Mouse (Mus musculus): ENCODE data around the gene Setd4. TPM values are rescaled to one million over a fixed set of nuclear protein-coding genes. Genes with fewer than 3 reads are reported as not detected.

The Setd4 gene
- polyA plus RNA-seq, 1 experiment from 2014 or later = 12.5 TPM

DNA sequence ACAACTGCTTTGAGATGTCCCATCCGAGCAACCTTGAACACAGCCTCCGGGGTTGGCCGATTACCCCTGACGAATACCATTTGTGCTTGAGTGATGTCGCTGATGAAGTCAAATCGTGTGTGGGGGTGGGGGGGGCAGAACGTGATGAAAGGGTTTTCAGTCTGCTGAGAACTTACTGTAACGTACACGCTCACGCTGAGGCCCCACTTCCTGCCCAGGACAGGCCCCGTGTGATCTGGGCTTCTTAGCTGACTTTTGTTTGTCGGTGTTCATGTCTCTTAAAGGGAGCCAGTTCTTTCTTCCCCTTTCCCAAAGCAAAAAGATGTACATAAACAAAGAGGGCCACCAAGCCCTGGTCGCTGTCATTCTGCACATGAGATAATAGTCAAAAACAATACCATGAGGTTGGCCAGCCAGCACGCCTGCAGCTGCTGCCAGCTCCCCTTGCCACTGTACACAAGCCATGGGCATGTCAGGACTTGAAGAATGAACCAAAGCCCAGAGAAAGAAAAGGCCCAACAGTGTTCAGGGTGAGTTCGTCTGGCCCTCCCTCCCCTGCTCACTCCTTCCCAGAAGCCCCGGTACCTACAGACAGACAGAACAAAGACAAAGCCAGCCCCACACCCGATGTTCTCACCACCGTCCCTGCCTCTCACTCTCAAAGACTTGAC lies 29.2 kb downstream of the Setd4 start:
- no peak for ATAC-seq (replicated peaks; ENCODE audit: low FRiP score, low read depth)

DNA sequence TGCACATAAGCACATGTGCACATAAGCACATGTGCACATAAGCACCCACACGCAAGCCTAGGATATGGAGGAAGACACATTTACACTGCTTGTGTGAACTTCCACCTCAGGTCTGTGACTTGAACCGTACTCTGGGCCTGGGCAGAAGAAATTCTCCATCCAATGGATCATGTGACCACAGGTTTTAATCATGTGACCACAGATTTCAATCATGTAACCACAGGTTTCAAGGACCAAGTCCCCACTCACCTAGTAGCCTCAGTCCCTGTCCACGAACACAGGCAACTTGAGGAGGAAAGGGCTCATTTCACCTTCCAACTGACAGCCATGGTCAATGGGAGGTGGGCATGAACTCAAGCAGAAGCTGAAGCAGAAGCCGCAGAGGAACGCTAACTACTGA lies 30.4 kb downstream of the Setd4 start:
- no peaks in the 10 kb centered on the region for H3K36me3 ChIP-seq (ENCODE audit: insufficient read depth, low read length)
- WGBS = 93% methylated on average over 5 of the region's 5 CpGs
- no peaks in the 10 kb centered on the region for H3K27me3 ChIP-seq (ENCODE audit: insufficient read depth, low read length)
- H3K4me3 ChIP-seq (replicated peaks; ENCODE audit: low read depth, low read length) = no peak overlapping the region
- H3K4me2 ChIP-seq (ENCODE audit: low read length) = no peak overlapping the region
- no peaks in the 10 kb centered on the region for H3K9me3 ChIP-seq (replicated peaks; ENCODE audit: low read length)
- TF ChIP-seq CTCF (IDR thresholded peaks at IDR 0.05; ENCODE audit: low read depth) = no peak
- ATAC-seq (replicated peaks; ENCODE audit: low FRiP score, low read depth) = no peak
- 0 out of 2 replicates have a peak, but pooled peaks cover 5% of the 10 kb centered on the region for H3K4me1 ChIP-seq (replicated peaks; ENCODE audit: insufficient read depth, low read length)
- H3K9ac ChIP-seq (ENCODE audit: low read depth, low read length) = no peak overlapping the region
- DNase-seq (ENCODE audit: low spot score) = no peak
- H3K27ac ChIP-seq = no peak overlapping the region

More for the DNA sequence above, 29.2 kb downstream of the Setd4 start:
- Histone ChIP-seq H3K9me3 (replicated peaks; ENCODE audit: low read length) (no peaks in the 10 kb centered on the region), H3K9ac (ENCODE audit: low read depth, low read length) (no peak overlapping the region), H3K36me3 (ENCODE audit: insufficient read depth, low read length) (no peaks in the 10 kb centered on the region), H3K27me3 (ENCODE audit: insufficient read depth, low read length) (no peaks in the 10 kb centered on the region), H3K4me3 (replicated peaks; ENCODE audit: low read depth, low read length) (no peak overlapping the region), H3K4me2 (ENCODE audit: low read length) (no peak overlapping the region), H3K27ac (no peak overlapping the region), H3K4me1 (replicated peaks; ENCODE audit: insufficient read depth, low read length) (0 out of 2 replicates have a peak, but pooled peaks cover 5% of the 10 kb centered on the region)
- no peak for DNase-seq (ENCODE audit: low spot score)
- no peak for TF ChIP-seq CTCF (IDR thresholded peaks at IDR 0.05; ENCODE audit: low read depth)
- 28% methylated on average over 18 of the region's 18 CpGs for WGBS

GRCm38 (mm10) chr16:93572383-93572782 lies 31.5 kb downstream of the Setd4 start:
- no peak for ATAC-seq (replicated peaks; ENCODE audit: low FRiP score, low read depth)
- Histone ChIP-seq H3K36me3 (ENCODE audit: insufficient read depth, low read length) (no peaks in the 10 kb centered on the region), H3K9ac (ENCODE audit: low read depth, low read length) (no peak overlapping the region), H3K27me3 (ENCODE audit: insufficient read depth, low read length) (no peaks in the 10 kb centered on the region), H3K27ac (no peak overlapping the region), H3K4me1 (replicated peaks; ENCODE audit: insufficient read depth, low read length) (0 out of 2 replicates have a peak, but pooled peaks cover 5% of the 10 kb centered on the region), H3K4me3 (replicated peaks; ENCODE audit: low read depth, low read length) (no peak overlapping the region), H3K4me2 (ENCODE audit: low read length) (no peak overlapping the region), H3K9me3 (replicated peaks; ENCODE audit: low read length) (no peaks in the 10 kb centered on the region)
- WGBS = 91% methylated on average over 6 of the region's 6 CpGs
- no peak for TF ChIP-seq CTCF (IDR thresholded peaks at IDR 0.05; ENCODE audit: low read depth)
- DNase-seq (ENCODE audit: low spot score) = no peak

DNA sequence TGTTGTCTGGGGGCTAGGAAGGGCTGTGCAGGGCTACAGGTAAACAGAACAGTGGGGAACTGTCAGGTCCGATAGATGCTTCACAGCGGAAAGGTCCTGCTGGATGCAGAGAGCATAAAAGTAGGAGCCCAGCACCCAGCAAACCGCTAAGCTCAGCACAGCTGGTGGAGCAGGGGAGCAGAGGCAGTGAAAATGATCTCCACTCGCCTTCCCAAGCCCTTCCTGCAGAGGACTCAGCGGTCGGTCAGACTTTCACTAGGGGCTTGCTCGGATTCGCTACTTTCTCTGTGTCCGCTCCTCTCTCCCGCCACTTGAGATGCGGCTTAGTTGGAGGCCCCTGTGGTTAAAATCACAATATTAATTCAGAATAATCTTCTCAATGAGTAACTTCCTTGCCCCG lies 45.4 kb downstream of the Setd4 start:
- WGBS = 9% methylated on average over 12 of the region's 12 CpGs
- H3K27ac ChIP-seq = no peak overlapping the region
- no peak for TF ChIP-seq CTCF (IDR thresholded peaks at IDR 0.05; ENCODE audit: low read depth)
- no peaks in the 10 kb centered on the region for H3K36me3 ChIP-seq (ENCODE audit: insufficient read depth, low read length)
- no peak overlapping the region for H3K4me3 ChIP-seq (replicated peaks; ENCODE audit: low read depth, low read length)
- DNase-seq (ENCODE audit: low spot score) = peak; percentile 68
- H3K9ac ChIP-seq (ENCODE audit: low read depth, low read length) = no peak overlapping the region
- no peaks in the 10 kb centered on the region; the same call in 1 of the 2 replicates for H3K4me1 ChIP-seq (replicated peaks; ENCODE audit: insufficient read depth, low read length)
- no peaks in the 10 kb centered on the region for H3K9me3 ChIP-seq (replicated peaks; ENCODE audit: low read length)
- H3K27me3 ChIP-seq (ENCODE audit: insufficient read depth, low read length) = no peaks in the 10 kb centered on the region
- no peak for ATAC-seq (replicated peaks; ENCODE audit: low FRiP score, low read depth)
- peak overlapping the region; percentile 43 for H3K4me2 ChIP-seq (ENCODE audit: low read length)

DNA sequence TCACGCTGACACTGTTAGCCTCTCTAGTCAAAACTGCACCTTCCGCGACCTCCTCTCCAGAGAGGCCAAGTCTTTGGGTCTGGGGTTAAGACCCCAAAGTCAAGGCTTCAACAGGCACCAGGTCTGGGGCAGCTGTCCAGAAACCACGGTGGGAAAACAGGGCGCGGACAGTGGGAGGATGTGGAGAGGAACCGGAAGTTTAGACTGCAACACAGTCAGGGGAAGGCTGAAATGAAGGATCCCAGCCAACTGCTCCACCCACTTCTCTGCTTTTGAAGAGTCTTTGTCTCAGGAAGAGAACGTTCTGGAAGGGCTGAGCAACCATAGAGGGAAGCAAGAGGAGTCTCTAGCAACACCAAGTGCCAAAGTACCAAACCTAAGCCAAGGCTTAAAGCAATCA lies 46.2 kb downstream of the Setd4 start:
- Histone ChIP-seq H3K9me3 (replicated peaks; ENCODE audit: low read length) (no peaks in the 10 kb centered on the region), H3K9ac (ENCODE audit: low read depth, low read length) (no peak overlapping the region), H3K27ac (no peak overlapping the region), H3K4me2 (ENCODE audit: low read length) (peak overlapping the region; percentile 43), H3K27me3 (ENCODE audit: insufficient read depth, low read length) (no peaks in the 10 kb centered on the region), H3K36me3 (ENCODE audit: insufficient read depth, low read length) (no peaks in the 10 kb centered on the region), H3K4me1 (replicated peaks; ENCODE audit: insufficient read depth, low read length) (no peaks in the 10 kb centered on the region; the same call in 1 of the 2 replicates), H3K4me3 (replicated peaks; ENCODE audit: low read depth, low read length) (no peak overlapping the region)
- ATAC-seq (replicated peaks; ENCODE audit: low FRiP score, low read depth) (no peak), DNase-seq (ENCODE audit: low spot score) (no peak)
- WGBS = 52% methylated on average over 8 of the region's 8 CpGs
- TF ChIP-seq CTCF (IDR thresholded peaks at IDR 0.05; ENCODE audit: low read depth) = no peak

- ATAC-seq (replicated peaks; ENCODE audit: low FRiP score, low read depth) (no peak), DNase-seq (ENCODE audit: low spot score) (no peak)
- Histone ChIP-seq H3K4me3 (replicated peaks; ENCODE audit: low read depth, low read length) (no peak overlapping the region), H3K4me2 (ENCODE audit: low read length) (no peak overlapping the region), H3K27me3 (ENCODE audit: insufficient read depth, low read length) (no peaks in the 10 kb centered on the region), H3K4me1 (replicated peaks; ENCODE audit: insufficient read depth, low read length) (no peaks in the 10 kb centered on the region), H3K36me3 (ENCODE audit: insufficient read depth, low read length) (no peaks in the 10 kb centered on the region), H3K27ac (no peak overlapping the region), H3K9ac (ENCODE audit: low read depth, low read length) (no peak overlapping the region), H3K9me3 (replicated peaks; ENCODE audit: low read length) (no peaks in the 10 kb centered on the region)
- 84% methylated on average over 12 of the region's 12 CpGs for WGBS
- no peak for TF ChIP-seq CTCF (IDR thresholded peaks at IDR 0.05; ENCODE audit: low read depth)
Observed at GRCm38 (mm10) chr16:93552686-93553513, 51.0 kb downstream of the Setd4 start.
